Mouse (Mus musculus) ES-E14 (cell line): ENCODE data around the gene Tanc2. TPM values are rescaled to one million over a fixed set of nuclear protein-coding genes. Genes with fewer than 3 reads are reported as not detected.
A peak's percentile ranks its signal among the peaks of the same experiment; 100 is the strongest.

Source experiments
- DNase-seq: peaks from one replicate; pipeline ENCODE4 v3.0.0-alpha.2; 2013; ENCODE audit warnings: low read depth, low spot score
- H3K27ac ChIP-seq: 2 replicates; pipeline ENCODE4 v1.5.1; 2012; ENCODE audit warnings: low read depth, mild to moderate bottlenecking, low read length, moderate library complexity, mixed read lengths; ENCODE audit not compliant: poor library complexity, insufficient read depth, severe bottlenecking
- H3K36me3 ChIP-seq: 2 replicates; pipeline ENCODE4 v1.6.1; 2012; ENCODE audit warnings: mild to moderate bottlenecking, low read length, moderate library complexity, mixed read lengths; ENCODE audit not compliant: control insufficient read depth, poor library complexity, insufficient read depth, severe bottlenecking
- H3K4me1 ChIP-seq, 2 experiments: fragments of 150-350 bp in 1 of 2; sonication (generic) in 1 of 2; 2 replicates each; pipeline ENCODE4 v1.6.1; 2012; ENCODE audit warnings: low read length in 2 of 2, mild to moderate bottlenecking in 1 of 2, mixed read lengths in 1 of 2; ENCODE audit not compliant: control insufficient read depth in 2 of 2, insufficient read depth in 2 of 2, poor library complexity in 1 of 2
- H3K4me3 ChIP-seq, 2 experiments: fragments of 150-350 bp in 1 of 2; sonication (generic) in 1 of 2; 2 replicates each; pipeline ENCODE4 v1.5.1; 2012; ENCODE audit warnings: low read length in 2 of 2, low read depth in 1 of 2, mild to moderate bottlenecking in 1 of 2, mixed read lengths in 1 of 2; ENCODE audit not compliant: insufficient read depth in 1 of 2, poor library complexity in 1 of 2, severe bottlenecking in 1 of 2
- H3K9ac ChIP-seq: 2 replicates; pipeline ENCODE4 v1.6.1; 2012; ENCODE audit warnings: low read depth, mild to moderate bottlenecking, low read length, mixed read lengths; ENCODE audit not compliant: poor library complexity, insufficient read depth, severe bottlenecking
- H3K9me3 ChIP-seq: fragments of 150-350 bp; sonication (generic); 2 replicates; pipeline ENCODE4 v1.6.1; 2012; ENCODE audit warnings: low read depth, mild to moderate bottlenecking, low read length; ENCODE audit not compliant: control insufficient read depth, insufficient read depth
- CHD2 ChIP-seq: IDR thresholded peaks from 2 replicates; pipeline ENCODE4 v1.6.1; 2014; ENCODE audit warnings: mild to moderate bottlenecking, low read depth, low read length, inconsistent platforms
- HCFC1 ChIP-seq: IDR thresholded peaks from 2 replicates; pipeline ENCODE4 v1.6.1; 2012; ENCODE audit warnings: low read length, inconsistent platforms, borderline replicate concordance; ENCODE audit not compliant: insufficient read depth
- MAFK ChIP-seq: IDR thresholded peaks from 2 replicates; pipeline ENCODE4 v1.6.1; 2014; ENCODE audit warnings: mild to moderate bottlenecking, low read depth, low read length, inconsistent platforms; ENCODE audit not compliant: insufficient read depth
- ZC3H11A ChIP-seq: IDR thresholded peaks from 2 replicates; pipeline ENCODE4 v1.6.1; 2012; ENCODE audit warnings: low read depth, mild to moderate bottlenecking, inconsistent platforms, low read length, borderline replicate concordance
- ZNF384 ChIP-seq: IDR thresholded peaks from 2 replicates; pipeline ENCODE4 v1.6.1; 2012; ENCODE audit warnings: low read depth, low read length, inconsistent platforms
- in situ Hi-C, 2 experiments: fragments of 600-800 bp; cut with MboI; formaldehyde crosslinking; loops; one replicate each; pipeline ENCODE4 v1.15.1; 2025; ENCODE audit warnings: low sequenced_read_pairs in 2 of 2, inconsistent platforms in 1 of 2; ENCODE audit not compliant: unreplicated experiment in 2 of 2
- total RNA-seq: library from RNA; depleted of rRNA; stranded (reverse); fragments of 300-350 nt; gene quantifications from 2 replicates; pipeline ENCODE4 v1.2.3, GENCODE M21; 2012

Tanc2 gene
- total RNA-seq, 1 experiment, result 5.8 TPM

DNA sequence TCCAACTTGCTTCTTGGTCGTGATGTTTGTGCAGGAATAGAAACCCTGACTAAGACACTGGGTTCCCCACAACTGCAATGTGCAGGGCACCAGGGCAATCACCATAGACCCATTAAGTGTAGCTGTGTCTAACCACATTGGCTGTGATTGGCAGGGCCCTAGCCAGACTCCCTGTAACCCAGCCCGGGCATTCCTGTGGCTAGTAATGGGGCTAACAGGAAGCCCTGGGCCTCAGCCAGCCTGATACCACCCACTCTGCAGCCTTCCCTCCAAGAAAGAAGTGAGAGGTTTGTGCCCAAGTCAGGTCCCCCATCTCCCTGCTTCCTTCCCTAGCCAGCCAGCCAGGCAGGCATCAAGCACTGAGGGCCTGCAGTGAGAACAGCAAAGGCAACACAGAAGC lies 358.5 kb downstream of the Tanc2 start:
- Histone ChIP-seq H3K27ac (no peak overlapping the region), H3K9me3 (no peaks in the 10 kb centered on the region), H3K4me1 (peaks cover 7 to 36% of the 10 kb centered on the region in 2 experiments; a peak in 3 of 4 replicates), H3K4me3 (no peak overlapping the region), H3K9ac (no peak overlapping the region), H3K36me3 (no peaks in the 10 kb centered on the region)
- DNase-seq, result no peak
- TF ChIP-seq HCFC1, result no peak
- no peak for TF ChIP-seq CHD2
- no peak for TF ChIP-seq ZNF384
- no peak for TF ChIP-seq MAFK
- no peak for TF ChIP-seq ZC3H11A
- in situ Hi-C loops, result no loop called here

DNA sequence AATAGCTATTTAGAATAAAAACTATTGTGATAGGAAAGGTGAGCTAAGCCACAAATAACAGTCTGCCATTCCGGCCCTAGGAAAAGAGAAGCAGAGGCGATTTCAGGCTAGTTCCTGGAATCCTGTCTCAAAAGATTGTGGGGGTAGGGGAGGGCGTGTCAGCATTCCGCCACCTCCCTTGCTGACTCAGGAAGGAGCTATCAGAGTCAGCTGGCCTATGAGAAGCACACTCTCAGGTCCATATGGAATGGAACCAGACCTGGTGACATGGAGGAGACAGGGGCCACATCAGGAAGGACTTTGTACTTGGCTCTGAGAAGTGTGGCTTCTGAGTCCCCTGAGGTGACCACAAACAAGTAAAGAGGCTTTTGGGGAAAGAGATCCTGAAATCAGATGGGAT lies 360.7 kb downstream of the Tanc2 start:
- peaks cover 7 to 35% of the 10 kb centered on the region in 2 experiments; a peak in 3 of 4 replicates for H3K4me1 ChIP-seq
- no peaks in the 10 kb centered on the region for H3K36me3 ChIP-seq
- no peak overlapping the region for H3K4me3 ChIP-seq
- no peak for TF ChIP-seq CHD2
- TF ChIP-seq MAFK, result peak; percentile 84
- DNase-seq, result no peak
- H3K9ac ChIP-seq, result peak overlapping the region; percentile 6; the same call in 1 of the 2 replicates
- H3K27ac ChIP-seq, result no peak overlapping the region; the same call in 1 of the 2 replicates
- in situ Hi-C loops, result no loop called here
- no peaks in the 10 kb centered on the region for H3K9me3 ChIP-seq

DNA sequence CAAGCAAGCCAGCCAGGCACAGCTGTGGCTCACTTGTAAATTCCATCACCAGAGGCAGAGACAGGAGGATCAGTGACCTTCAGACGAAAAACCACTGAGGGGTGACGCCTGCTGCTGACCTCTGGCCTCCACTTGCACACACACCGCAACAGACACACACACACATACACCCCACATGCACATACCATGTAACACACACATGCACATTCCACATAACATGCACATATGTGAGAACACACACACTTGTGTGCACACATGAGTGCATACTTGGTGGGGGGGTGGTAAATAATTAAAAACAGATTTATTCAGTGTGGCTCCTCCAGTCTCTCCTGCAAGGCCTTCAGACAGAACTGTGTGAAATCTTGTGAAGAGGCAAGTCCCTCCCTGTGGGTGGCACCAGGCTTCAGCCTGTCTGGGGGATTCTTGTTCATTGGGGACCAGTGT lies 361.8 kb downstream of the Tanc2 start:
- no peak for DNase-seq
- in situ Hi-C loops, result no loop called here
- no peak for TF ChIP-seq CHD2
- no peak for TF ChIP-seq ZNF384
- no peak for TF ChIP-seq HCFC1
- TF ChIP-seq MAFK, result no peak
- TF ChIP-seq ZC3H11A, result no peak
- H3K4me1 ChIP-seq, result peaks cover 9 to 32% of the 10 kb centered on the region in 2 experiments; a peak in 3 of 4 replicates
- H3K9ac ChIP-seq, result no peak overlapping the region
- no peaks in the 10 kb centered on the region for H3K9me3 ChIP-seq
- no peaks in the 10 kb centered on the region for H3K36me3 ChIP-seq
- H3K27ac ChIP-seq, result no peak overlapping the region
- no peak overlapping the region for H3K4me3 ChIP-seq

DNA sequence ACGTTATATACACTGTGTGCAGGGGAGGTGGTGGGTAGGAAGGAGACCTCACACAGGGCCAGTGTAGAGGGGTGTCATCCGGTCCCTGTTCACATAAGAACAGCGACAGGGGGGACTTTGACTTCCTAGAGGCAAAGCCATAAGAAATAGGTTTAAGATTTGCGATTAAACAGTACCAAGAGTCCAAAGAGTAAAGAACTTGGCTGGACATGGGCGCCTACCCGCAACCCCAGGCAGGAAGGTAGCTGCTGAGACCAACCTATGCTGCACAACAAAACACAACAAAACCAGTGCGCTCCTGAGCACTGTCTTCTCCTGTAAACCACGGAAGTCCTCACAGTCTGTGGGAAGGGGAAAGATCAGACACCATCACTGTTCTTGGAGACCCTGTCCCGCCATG lies 362.3 kb downstream of the Tanc2 start:
- Histone ChIP-seq H3K4me3 (no peak overlapping the region), H3K9me3 (no peaks in the 10 kb centered on the region), H3K4me1 (peaks cover 9 to 33% of the 10 kb centered on the region in 2 experiments; a peak in 3 of 4 replicates), H3K9ac (no peak overlapping the region), H3K36me3 (no peaks in the 10 kb centered on the region), H3K27ac (no peak overlapping the region)
- TF ChIP-seq HCFC1, result no peak
- TF ChIP-seq ZNF384, result no peak
- TF ChIP-seq CHD2, result no peak
- no peak for TF ChIP-seq MAFK
- TF ChIP-seq ZC3H11A, result no peak
- in situ Hi-C loops, result no loop called here
- no peak for DNase-seq

GRCm38 (mm10) chr11:105952911-105953386 lies 363.2 kb downstream of the Tanc2 start, which contains the start of gene Cyb561:
Gene Cyb561 (minus strand): TSS chr11:105953336.
- peaks cover 9 to 29% of the 10 kb centered on the region in 2 experiments; a peak in 3 of 4 replicates for H3K4me1 ChIP-seq
- no peak for TF ChIP-seq CHD2
- no peak for TF ChIP-seq MAFK
- no peak for TF ChIP-seq ZNF384
- no peak for TF ChIP-seq HCFC1
- no peak for TF ChIP-seq ZC3H11A
- H3K4me3 ChIP-seq, result no peak within 1 kb of the TSS
- in situ Hi-C loops, result no loop called here
- DNase-seq, result no peak
- no peaks in the 10 kb centered on the region for H3K36me3 ChIP-seq
- H3K9ac ChIP-seq, result peak within 1 kb of the TSS; percentile 0; the same call in 1 of the 2 replicates
- H3K27ac ChIP-seq, result no peak within 1 kb of the TSS; the same call in 1 of the 2 replicates
- no peaks in the 10 kb centered on the region for H3K9me3 ChIP-seq
